Mouse (Mus musculus) heart, postnatal 14 days (tissue): ENCODE data around the gene Shc3. TPM values are rescaled to one million over a fixed set of nuclear protein-coding genes. Genes with fewer than 3 reads are reported as not detected.

Experiments used
- DNase-seq, 2 experiments: peaks; one replicate each; pipeline ENCODE4 v3.0.0; 2021 to 2022
- intact Hi-C: fragments of 180-260 bp; cut with DNase I; formaldehyde crosslinking; loops from one replicate; pipeline ENCODE4 v1.15.1; 2025
- total RNA-seq, 2 experiments: library from RNA; stranded (reverse); gene quantifications; 2 replicates each; pipeline ENCODE4 v1.2.3; 2021

The Shc3 gene
- total RNA-seq, 2 experiments from 2014 or later, result 2.6 to 3.0 TPM

DNA sequence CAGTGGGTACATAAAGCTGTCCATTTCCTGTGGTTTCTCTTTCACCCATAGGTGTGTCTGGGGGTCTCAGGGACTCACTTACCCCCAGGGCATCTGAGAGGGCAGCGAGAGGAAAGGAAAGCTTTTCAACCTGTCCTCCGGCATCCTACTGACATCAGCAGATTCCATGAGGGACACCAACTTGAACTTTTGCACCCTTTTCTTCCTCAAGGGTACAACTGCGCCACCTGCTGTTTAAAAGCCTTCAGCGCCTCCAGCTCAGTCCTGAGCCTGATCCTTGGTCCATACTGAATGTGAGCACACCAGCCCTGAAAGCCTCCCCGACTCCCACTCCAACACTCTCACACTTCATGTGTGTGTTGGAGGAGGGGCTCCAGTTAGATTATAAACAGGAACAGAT, 144.6 kb downstream of the Shc3 start:
- DNase-seq, result peak; percentile 65 to 85
- intact Hi-C loops, result loop anchor here (1.0 to 5.0 kb wide), 2 partner anchors 193 to 475 kb away; no protein-coding TSS in a partner anchor

DNA sequence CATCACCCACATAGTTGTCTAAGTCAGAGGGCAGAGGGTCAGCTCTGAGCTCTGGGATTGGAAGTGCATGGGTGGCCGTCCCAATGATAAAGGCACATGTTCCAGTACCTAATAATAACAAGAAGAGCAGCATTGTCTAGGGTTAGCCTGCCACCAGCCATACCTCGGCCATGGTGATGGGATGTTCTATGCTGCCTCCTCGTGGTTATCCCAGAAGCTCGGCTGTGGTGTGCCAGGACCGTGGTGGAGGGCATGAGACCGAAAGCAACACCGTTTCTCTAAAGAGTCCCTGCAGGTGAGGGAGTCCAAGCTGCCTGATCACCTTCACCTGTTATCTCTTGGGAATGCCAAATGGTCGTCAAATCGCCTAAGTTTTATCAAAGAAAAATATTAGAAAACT, 145.6 kb downstream of the Shc3 start:
- intact Hi-C loops, result loop anchor here (1.0 to 5.0 kb wide), 2 partner anchors 194 to 474 kb away; no protein-coding TSS in a partner anchor
- no peak for DNase-seq

- no peak for DNase-seq
- intact Hi-C loops, result loop anchor here (5.0 kb wide), 1 partner anchor 196 kb away; no protein-coding TSS in a partner anchor
Observed at GRCm38 (mm10) chr13:51420861-51421260, 148.4 kb downstream of the Shc3 start.

DNA sequence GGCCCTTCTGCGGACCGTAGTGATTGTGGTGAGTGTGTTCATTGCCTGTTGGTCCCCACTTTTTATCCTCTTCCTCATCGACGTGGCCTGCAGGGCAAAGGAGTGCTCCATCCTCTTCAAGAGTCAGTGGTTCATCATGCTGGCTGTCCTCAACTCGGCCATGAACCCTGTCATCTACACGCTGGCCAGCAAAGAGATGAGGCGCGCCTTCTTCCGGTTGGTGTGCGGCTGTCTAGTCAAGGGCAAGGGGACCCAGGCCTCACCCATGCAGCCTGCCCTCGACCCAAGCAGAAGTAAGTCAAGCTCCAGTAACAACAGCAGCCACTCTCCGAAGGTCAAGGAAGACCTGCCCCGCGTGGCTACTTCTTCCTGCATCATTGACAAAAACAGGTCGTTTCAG, 149.7 kb downstream of the Shc3 start:
- intact Hi-C loops, result loop anchor here (2.0 to 10.0 kb wide), 4 partner anchors 211 to 471 kb away; partner anchors contain the start of gene Spin1
- DNase-seq, result no peak

DNA sequence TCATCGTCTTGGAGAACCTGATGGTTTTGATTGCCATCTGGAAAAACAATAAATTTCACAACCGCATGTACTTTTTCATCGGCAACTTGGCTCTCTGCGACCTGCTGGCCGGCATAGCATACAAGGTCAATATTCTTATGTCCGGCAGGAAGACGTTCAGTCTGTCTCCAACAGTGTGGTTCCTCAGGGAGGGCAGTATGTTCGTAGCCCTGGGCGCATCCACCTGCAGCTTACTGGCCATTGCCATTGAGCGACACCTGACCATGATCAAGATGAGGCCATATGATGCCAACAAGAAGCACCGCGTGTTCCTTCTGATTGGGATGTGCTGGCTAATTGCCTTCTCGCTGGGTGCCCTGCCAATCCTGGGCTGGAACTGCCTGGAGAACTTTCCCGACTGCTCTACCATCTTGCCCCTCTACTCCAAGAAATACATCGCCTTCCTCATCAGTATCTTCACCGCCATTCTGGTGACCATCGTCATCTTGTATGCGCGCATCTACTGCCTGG, 150.2 kb downstream of the Shc3 start:
- intact Hi-C loops, result loop anchor here (2.0 to 10.0 kb wide), 4 partner anchors 210 to 470 kb away; partner anchors contain the start of gene Spin1
- DNase-seq, result no peak

GRCm38 (mm10) chr13:51418268-51418941, 150.8 kb downstream of the Shc3 start:
- peak; percentile 96 for DNase-seq

GRCm38 (mm10) chr13:51417796-51418195, 151.4 kb downstream of the Shc3 start:
- DNase-seq, result peak; percentile 49 to 51
- intact Hi-C loops, result loop anchor here (2.0 to 10.0 kb wide), 4 partner anchors 209 to 469 kb away; partner anchors contain the start of gene Spin1

More at GRCm38 (mm10) chr13:51418268-51418941, 150.8 kb downstream of the Shc3 start:
- intact Hi-C loops, result loop anchor here (2.0 to 10.0 kb wide), 4 partner anchors 210 to 470 kb away; partner anchors contain the start of gene Spin1

- DNase-seq, result no peak
- intact Hi-C loops, result loop anchor here (10.0 kb wide), 1 partner anchor 312 kb away; the partner anchor contains the start of gene Spin1
Observed at GRCm38 (mm10) chr13:51416727-51417126, 152.5 kb downstream of the Shc3 start.

DNA sequence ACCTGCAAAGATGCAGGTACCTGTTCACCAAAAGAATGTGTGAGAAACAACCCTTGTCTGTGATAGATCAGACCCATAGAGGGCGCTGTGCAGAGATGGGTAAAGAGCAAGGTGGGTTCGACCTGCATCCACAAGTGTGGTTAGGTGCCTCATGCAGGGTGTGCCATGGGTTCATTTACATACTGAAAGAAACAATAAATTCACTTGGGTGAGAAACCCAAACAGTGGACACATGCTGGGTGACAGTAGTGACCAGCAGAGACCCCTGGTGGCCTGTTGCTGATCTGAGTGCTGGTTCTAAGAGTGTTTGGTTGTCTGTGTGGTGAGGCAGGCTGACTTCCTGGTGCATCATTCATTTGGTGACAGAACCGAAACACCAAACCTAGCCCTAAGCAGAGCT, 155.8 kb downstream of the Shc3 start:
- intact Hi-C loops, result loop anchor here (10.0 kb wide), 1 partner anchor 309 kb away; the partner anchor contains the start of gene Spin1
- DNase-seq, result peak in 1 of 2 experiments; percentile 53

- no peak for DNase-seq
- intact Hi-C loops, result loop anchor here (10.0 kb wide), 1 partner anchor 307 kb away; the partner anchor contains the start of gene Spin1
Observed at GRCm38 (mm10) chr13:51411696-51412430, 157.4 kb downstream of the Shc3 start.

DNA sequence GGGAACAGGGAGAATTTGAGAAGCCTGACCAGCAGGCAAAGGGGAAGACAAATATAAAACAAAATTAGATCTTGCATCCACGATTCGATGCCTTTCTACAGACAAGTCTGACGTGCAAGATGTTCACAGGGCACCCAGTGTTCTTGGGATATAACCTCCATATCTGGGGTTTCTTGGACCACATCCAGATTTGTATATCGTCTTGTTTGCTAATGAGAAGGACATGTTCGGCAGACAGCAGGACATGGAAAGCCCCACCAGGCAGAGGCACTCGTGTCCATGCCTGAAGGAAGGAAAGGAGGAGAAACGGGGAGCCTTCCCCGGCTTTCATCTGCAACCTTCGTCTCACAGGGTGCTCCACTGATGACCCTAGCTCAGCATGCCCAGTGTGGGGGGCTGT, 158.0 kb downstream of the Shc3 start:
- intact Hi-C loops, result loop anchor here (10.0 kb wide), 1 partner anchor 306 kb away; the partner anchor contains the start of gene Spin1
- no peak for DNase-seq

DNA sequence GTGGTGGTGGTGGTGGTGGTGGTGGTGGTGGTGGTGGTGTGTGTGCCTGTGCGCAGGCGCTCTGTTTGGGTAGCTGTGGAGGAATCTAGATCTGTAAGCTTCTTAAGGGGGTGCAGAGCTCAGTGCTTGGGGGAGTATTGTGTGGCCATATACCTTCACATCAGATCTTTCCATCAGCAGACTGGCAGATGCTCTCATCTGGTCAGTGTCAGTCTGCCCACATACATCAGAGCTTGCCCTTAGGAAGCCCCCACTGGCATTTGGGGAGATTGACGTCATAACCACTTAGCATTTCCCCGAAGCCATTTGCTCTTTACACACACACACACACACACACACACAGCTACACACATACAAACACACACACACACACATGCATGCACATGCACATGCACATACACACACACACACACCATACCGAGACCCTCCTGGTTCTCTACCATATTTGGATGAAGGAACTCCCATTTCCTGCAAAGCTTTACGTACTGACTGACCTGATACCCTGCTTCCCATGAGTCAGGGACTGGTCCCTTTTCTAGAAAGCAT, 159.2 kb downstream of the Shc3 start:
- no peak for DNase-seq
- intact Hi-C loops, result loop anchor here (5.0 to 10.0 kb wide), 3 partner anchors 78 to 305 kb away; partner anchors contain the start of gene Spin1

GRCm38 (mm10) chr13:51408519-51409001, 160.7 kb downstream of the Shc3 start, which contains the start of gene S1pr3:
Gene S1pr3 (plus strand): TSS chr13:51408639.
- intact Hi-C loops, result loop anchor here (5.0 kb wide), 2 partner anchors 76 to 96 kb away; no protein-coding TSS in a partner anchor

GRCm38 (mm10) chr13:51407541-51408217, 161.5 kb downstream of the Shc3 start:
- intact Hi-C loops, result loop anchor here (5.0 kb wide), 2 partner anchors 75 to 95 kb away; no protein-coding TSS in a partner anchor
- DNase-seq, result peak in 1 of 2 experiments; percentile 31

More at GRCm38 (mm10) chr13:51408519-51409001, 160.7 kb downstream of the Shc3 start, which contains the start of gene S1pr3:
- DNase-seq, result peak; percentile 77

DNA sequence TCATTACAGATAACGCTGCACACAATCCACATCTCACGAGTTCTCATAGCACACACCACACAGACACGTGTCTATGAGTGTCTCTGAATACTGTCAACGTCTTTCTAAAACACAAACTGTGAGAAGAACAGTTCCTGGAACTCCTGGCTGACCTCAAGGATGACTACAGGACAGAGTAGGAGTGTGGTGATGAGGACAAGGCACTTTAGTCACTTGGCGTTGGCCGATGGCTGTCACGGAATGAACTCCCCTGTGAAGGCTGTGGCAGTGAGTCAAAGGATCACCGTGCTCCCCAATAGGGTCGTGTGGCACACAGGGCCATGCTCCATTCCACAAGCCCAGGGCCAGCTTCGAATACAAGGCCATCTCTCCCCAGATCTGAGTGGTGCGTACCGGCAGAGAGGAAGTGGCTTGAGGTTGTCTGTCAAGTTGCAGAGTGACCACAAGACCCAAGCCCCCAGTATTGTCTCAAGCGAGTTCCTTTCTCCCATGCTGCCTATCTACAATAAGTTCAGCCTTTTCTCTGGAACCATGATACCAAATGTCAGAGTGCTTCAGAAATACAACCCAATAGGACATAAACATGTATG, 163.4 kb downstream of the Shc3 start:
- intact Hi-C loops, result loop anchor here (5.0 kb wide), 2 partner anchors 74 to 94 kb away; no protein-coding TSS in a partner anchor
- DNase-seq, result no peak

DNA sequence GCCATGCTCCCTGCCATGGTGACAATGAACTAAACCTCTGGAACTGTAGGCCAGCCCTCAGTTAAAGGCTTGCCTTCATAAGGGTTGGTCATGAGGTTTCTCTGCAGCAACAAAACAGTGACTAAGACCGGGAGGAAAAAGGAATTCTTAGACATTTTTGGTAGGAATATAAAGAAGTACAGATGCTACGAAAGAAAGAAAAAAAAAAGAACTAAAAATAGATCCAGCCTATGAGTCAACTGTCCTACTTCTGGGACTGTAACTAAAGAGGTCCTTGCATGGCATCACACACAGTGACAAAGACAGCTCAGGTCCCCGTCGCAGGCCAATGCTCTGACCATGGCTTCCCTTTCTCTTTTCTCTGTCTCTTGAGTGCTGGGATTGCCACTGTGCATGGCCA, 164.7 kb downstream of the Shc3 start:
- intact Hi-C loops, result no loop called here
- DNase-seq, result no peak

- no peak for DNase-seq
- intact Hi-C loops, result no loop called here
Observed at GRCm38 (mm10) chr13:51400736-51401501, 168.3 kb downstream of the Shc3 start.

DNA sequence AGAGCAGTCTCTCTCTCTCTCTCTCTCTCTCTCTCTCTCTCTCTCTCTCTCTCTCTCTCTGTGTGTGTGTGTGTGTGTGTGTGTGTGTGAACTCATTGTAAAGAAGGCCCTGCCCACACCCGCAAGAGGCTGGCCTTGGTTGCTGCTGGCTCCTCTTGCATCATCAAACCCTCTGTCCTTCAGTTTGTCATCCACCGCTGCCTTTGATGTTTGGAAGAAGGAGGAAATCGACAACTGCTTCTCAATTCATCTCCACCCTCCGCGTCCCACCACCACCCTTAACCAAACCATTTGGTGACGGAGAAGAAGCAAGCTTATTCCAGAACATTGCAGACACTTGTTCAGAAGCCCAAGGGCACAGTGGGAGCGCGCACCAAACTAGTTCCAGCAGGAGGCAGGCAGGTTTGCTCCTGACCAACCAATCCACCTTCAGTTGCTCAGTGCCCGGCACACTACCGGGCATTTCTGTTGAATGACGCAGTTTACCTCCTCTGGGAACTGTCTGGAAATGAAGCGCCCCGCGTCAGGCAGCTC, 169.0 kb downstream of the Shc3 start:
- DNase-seq, result no peak
- intact Hi-C loops, result no loop called here
